Mouse (Mus musculus) CH12.LX (cell line): ENCODE results near the gene Pld5. TPM values are rescaled to one million over a fixed set of nuclear protein-coding genes. Genes with fewer than 3 reads are reported as not detected.

Experiments used
- DNase-seq: peaks from one replicate; pipeline ENCODE4 v3.0.0-alpha.2; 2013; ENCODE audit errors: extremely low read depth
- H3K27ac ChIP-seq: 2 replicates; pipeline ENCODE4 v1.5.1; 2012; ENCODE audit warnings: low read depth, mild to moderate bottlenecking, control low read depth, moderate library complexity; ENCODE audit not compliant: insufficient read depth
- H3K27me3 ChIP-seq: replicated peaks from 2 replicates; pipeline ENCODE3; 2012; ENCODE audit warnings: inconsistent platforms
- H3K36me3 ChIP-seq, 2 experiments: replicated peaks in 1 of 2; 2 replicates each; pipeline versions ENCODE3 to v1.6.1; 2012; ENCODE audit warnings: inconsistent platforms in 1 of 2, low read length in 1 of 2, mild to moderate bottlenecking in 1 of 2, mixed read lengths in 1 of 2, moderate library complexity in 1 of 2; ENCODE audit not compliant: control insufficient read depth in 1 of 2, insufficient read depth in 1 of 2
- H3K4me1 ChIP-seq, 2 experiments: 2 replicates each; pipeline ENCODE4 v1.6.1; 2012; ENCODE audit warnings: inconsistent platforms in 1 of 2, moderate library complexity in 1 of 2; ENCODE audit not compliant: insufficient read depth in 2 of 2, control insufficient read depth in 1 of 2
- H3K4me2 ChIP-seq: 2 replicates; pipeline ENCODE4 v1.6.1; 2012; ENCODE audit warnings: low read depth, mild to moderate bottlenecking, control low read depth; ENCODE audit not compliant: poor library complexity, insufficient read depth, severe bottlenecking
- H3K4me3 ChIP-seq, 3 experiments: fragments of 150-350 bp in 1 of 3; sonication (generic) in 1 of 3; replicated peaks in 1 of 3; 2 replicates each; pipeline versions ENCODE3 to v1.5.1; 2011 to 2012; ENCODE audit warnings: low read depth in 2 of 3, low read length in 2 of 3, mild to moderate bottlenecking in 2 of 3, moderate library complexity in 2 of 3, control low read depth in 1 of 3, improper control_type of control experiment in 1 of 3, inconsistent platforms in 1 of 3, mixed read lengths in 1 of 3; ENCODE audit not compliant: poor library complexity in 1 of 3
- H3K79me2 ChIP-seq: replicated peaks from 2 replicates; pipeline ENCODE4 v1.6.1; 2012; ENCODE audit warnings: mild to moderate bottlenecking, moderate library complexity; ENCODE audit not compliant: control insufficient read depth, poor library complexity, insufficient read depth, severe bottlenecking; ENCODE audit errors: extremely low read depth
- H3K9ac ChIP-seq: 2 replicates; pipeline ENCODE4 v1.6.1; 2012; ENCODE audit warnings: low read depth, mild to moderate bottlenecking, control low read depth, moderate library complexity; ENCODE audit not compliant: insufficient read depth
- H3K9me3 ChIP-seq: replicated peaks from 2 replicates; pipeline ENCODE3; 2012; ENCODE audit warnings: low read length, inconsistent platforms, mixed read lengths
- CTCF ChIP-seq, 2 experiments: IDR thresholded peaks in 1 of 2; conservative IDR thresholded peaks in 1 of 2; 2 replicates each; pipeline ENCODE4 v1.5.1; 2011 to 2012; ENCODE audit warnings: low read depth in 2 of 2, low read length in 2 of 2, improper control_type of control experiment in 1 of 2, inconsistent platforms in 1 of 2, mild to moderate bottlenecking in 1 of 2, moderate library complexity in 1 of 2
- E2F4 ChIP-seq: IDR thresholded peaks from 2 replicates; pipeline ENCODE4 v1.6.1; 2011; ENCODE audit warnings: low read depth, low read length, improper control_type of control experiment; ENCODE audit not compliant: insufficient replicate concordance
- ELF1 ChIP-seq: IDR thresholded peaks from 2 replicates; pipeline ENCODE4 v1.6.1; 2014; ENCODE audit warnings: low read depth, mild to moderate bottlenecking, inconsistent platforms, low read length, improper control_type of control experiment
- EP300 ChIP-seq: IDR thresholded peaks from 2 replicates; pipeline ENCODE4 v1.6.1; 2011; ENCODE audit warnings: low read length, improper control_type of control experiment
- GABPA ChIP-seq: IDR thresholded peaks from 2 replicates; pipeline ENCODE4 v1.6.1; 2012; ENCODE audit warnings: low read depth, low read length, improper control_type of control experiment, inconsistent platforms; ENCODE audit not compliant: insufficient replicate concordance
- HCFC1 ChIP-seq: IDR thresholded peaks from 2 replicates; pipeline ENCODE4 v1.6.1; 2012; ENCODE audit warnings: low read depth, mild to moderate bottlenecking, inconsistent platforms, low read length, improper control_type of control experiment
- IRF4 ChIP-seq: IDR thresholded peaks from 2 replicates; pipeline ENCODE4 v1.6.1; 2014; ENCODE audit warnings: low read depth, mild to moderate bottlenecking, inconsistent platforms, low read length, improper control_type of control experiment
- JUND ChIP-seq: conservative IDR thresholded peaks from 2 replicates; pipeline ENCODE4 v1.6.1; 2011; ENCODE audit warnings: low read depth, low read length, improper control_type of control experiment
- MAFK ChIP-seq: IDR thresholded peaks from 2 replicates; pipeline ENCODE4 v1.6.1; 2011; ENCODE audit warnings: low read length, improper control_type of control experiment; ENCODE audit not compliant: insufficient replicate concordance
- MAX ChIP-seq: IDR thresholded peaks from 2 replicates; pipeline ENCODE4 v1.6.1; 2011; ENCODE audit warnings: low read length, improper control_type of control experiment
- MEF2A ChIP-seq: IDR thresholded peaks from 2 replicates; pipeline ENCODE4 v1.6.1; 2014; ENCODE audit warnings: low read depth, mild to moderate bottlenecking, inconsistent platforms, low read length, improper control_type of control experiment, borderline replicate concordance
- MXI1 ChIP-seq: IDR thresholded peaks from 2 replicates; pipeline ENCODE4 v1.6.1; 2011; ENCODE audit warnings: mild to moderate bottlenecking, low read depth, low read length, improper control_type of control experiment
- PAX5 ChIP-seq: IDR thresholded peaks from 2 replicates; pipeline ENCODE4 v1.6.1; 2012; ENCODE audit warnings: low read length, inconsistent platforms, mixed read lengths
- POLR2A ChIP-seq: IDR thresholded peaks from 2 replicates; pipeline ENCODE4 v1.6.1; 2011; ENCODE audit warnings: low read depth, mild to moderate bottlenecking, improper control_type of control experiment, low read length
- RCOR1 ChIP-seq: conservative IDR thresholded peaks from 2 replicates; pipeline ENCODE4 v1.6.1; 2012; ENCODE audit warnings: low read depth, mild to moderate bottlenecking, inconsistent platforms, low read length, improper control_type of control experiment
- SIN3A ChIP-seq: IDR thresholded peaks from 2 replicates; pipeline ENCODE4 v1.6.1; 2012; ENCODE audit warnings: low read length, improper control_type of control experiment, inconsistent platforms
- SMC3 ChIP-seq: IDR thresholded peaks from 2 replicates; pipeline ENCODE4 v1.6.1; 2011; ENCODE audit warnings: low read depth, low read length, improper control_type of control experiment
- TCF12 ChIP-seq: IDR thresholded peaks from 2 replicates; pipeline ENCODE4 v1.6.1; 2014; ENCODE audit warnings: low read depth, mild to moderate bottlenecking, inconsistent platforms, low read length, improper control_type of control experiment
- UBTF ChIP-seq: IDR thresholded peaks from 2 replicates; pipeline ENCODE4 v1.6.1; 2012; ENCODE audit warnings: low read depth, mild to moderate bottlenecking, inconsistent platforms, low read length, improper control_type of control experiment, moderate library complexity
- USF2 ChIP-seq: conservative IDR thresholded peaks from 2 replicates; pipeline ENCODE4 v1.6.1; 2011; ENCODE audit warnings: low read depth, low read length, improper control_type of control experiment
- ZNF384 ChIP-seq: IDR thresholded peaks from 2 replicates; pipeline ENCODE4 v1.6.1; 2012; ENCODE audit warnings: low read depth, low read length, improper control_type of control experiment, inconsistent platforms
- dilution Hi-C: fragments of 300-500 bp; cut with MboI; formaldehyde crosslinking; loops from 2 replicates; pipeline ENCODE4 v1.14.3; 2020; ENCODE audit warnings: low sequenced_read_pairs; ENCODE audit not compliant: extremely low pct_unique_long_range_greater_than_20kb, extremely low pct_ligation_motif_present
- in situ Hi-C: fragments of 300-500 bp; cut with MboI; formaldehyde crosslinking; loops from 3 replicates; pipeline ENCODE4 v1.14.3; 2019; ENCODE audit warnings: low sequenced_read_pairs, low pct_ligation_motif_present, low pct_unique_long_range_greater_than_20kb, mixed read lengths
- polyA plus RNA-seq: library from polyadenylated mRNA; unstranded; fragments of >175 nt; gene quantifications from 2 replicates; pipeline ENCODE4 v1.2.1, GENCODE M21; 2012; ENCODE audit warnings: low read depth; ENCODE audit not compliant: insufficient read length
- total RNA-seq, 2 experiments: library from RNA; depleted of rRNA; stranded (reverse); fragments of 300-350 nt in 1 of 2; fragments of >200 nt in 1 of 2; gene quantifications; 2 replicates each; pipeline ENCODE4 v1.2.3; 2012 to 2014

Gene Pld5
- total and polyA plus RNA-seq, 3 experiments: not detected

DNA sequence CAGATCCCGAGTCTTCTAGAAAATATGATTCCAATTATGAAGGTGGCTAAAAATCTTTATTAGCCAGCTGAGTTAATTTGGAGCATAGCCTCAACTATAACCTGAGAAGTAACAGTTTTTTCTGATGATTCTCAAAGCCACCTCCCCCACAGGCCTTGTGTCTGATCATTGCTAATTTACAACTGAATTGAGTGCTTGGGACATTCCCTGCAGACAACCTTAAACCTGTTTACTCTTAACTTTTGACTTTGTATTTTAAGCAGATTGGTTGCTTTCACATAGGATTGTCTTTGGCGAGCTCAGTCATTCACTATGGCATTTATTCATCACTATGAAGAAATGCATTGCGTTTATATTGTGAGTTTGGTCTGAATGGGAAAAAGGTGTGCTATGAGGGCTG is 246.7 kb downstream of the Pld5 start:
- H3K27ac ChIP-seq: no peak overlapping the region
- in situ Hi-C loops (no loop called here), dilution Hi-C loops (no loop called here)
- no peak overlapping the region for H3K4me2 ChIP-seq
- H3K9ac ChIP-seq: no peak overlapping the region
- DNase-seq: no peak
- no peaks in the 10 kb centered on the region for H3K79me2 ChIP-seq
- H3K27me3 ChIP-seq: no peaks in the 10 kb centered on the region
- no peaks in the 10 kb centered on the region for H3K36me3 ChIP-seq
- H3K4me3 ChIP-seq: no peak overlapping the region
- H3K9me3 ChIP-seq: no peaks in the 10 kb centered on the region
- peaks cover 0 to 10% of the 10 kb centered on the region in 2 experiments; a peak in 1 of 4 replicates for H3K4me1 ChIP-seq
- no peak for TF ChIP-seq SIN3A
- TF ChIP-seq JUND: no peak
- no peak for TF ChIP-seq MAX
- TF ChIP-seq CTCF (conservative IDR thresholded peaks at IDR 0.05 in 1 of 2, IDR thresholded peaks at IDR 0.05 in 1 of 2; ENCODE audit: low read depth in 2 of 2, low read length in 2 of 2): no peak
- TF ChIP-seq TCF12: no peak
- no peak for TF ChIP-seq ZNF384
- TF ChIP-seq E2F4: no peak

GRCm38 (mm10) chr1:176024501-176024900 is 250.6 kb downstream of the Pld5 start:
- dilution Hi-C loops: no loop called here

GRCm38 (mm10) chr1:176018523-176018922 is 256.6 kb downstream of the Pld5 start:
- H3K4me2 ChIP-seq: no peak overlapping the region
- H3K36me3 ChIP-seq: no peaks in the 10 kb centered on the region
- no peaks in the 10 kb centered on the region for H3K79me2 ChIP-seq
- H3K27me3 ChIP-seq: no peaks in the 10 kb centered on the region
- in situ Hi-C loops: no loop called here
- H3K4me1 ChIP-seq: no peaks in the 10 kb centered on the region
- TF ChIP-seq UBTF: no peak
- no peak for TF ChIP-seq USF2
- no peak for TF ChIP-seq MXI1
- TF ChIP-seq HCFC1: no peak
- TF ChIP-seq IRF4: no peak
- H3K9me3 ChIP-seq: no peaks in the 10 kb centered on the region
- H3K9ac ChIP-seq: no peak overlapping the region
- dilution Hi-C loops: no loop called here
- no peak overlapping the region for H3K4me3 ChIP-seq
- DNase-seq: no peak
- H3K27ac ChIP-seq: no peak overlapping the region

More at GRCm38 (mm10) chr1:176024501-176024900, 250.6 kb downstream of the Pld5 start:
- H3K27ac ChIP-seq: no peak overlapping the region
- no peak for TF ChIP-seq MAFK
- no peak for TF ChIP-seq MAX
- TF ChIP-seq SMC3: no peak
- no peak for TF ChIP-seq POLR2A
- no peak for TF ChIP-seq ZNF384
- TF ChIP-seq PAX5: no peak
- TF ChIP-seq MEF2A: no peak
- TF ChIP-seq RCOR1: no peak
- TF ChIP-seq UBTF: no peak
- TF ChIP-seq EP300: no peak
- TF ChIP-seq ELF1: no peak
- no peak for TF ChIP-seq GABPA
- H3K9me3 ChIP-seq: no peaks in the 10 kb centered on the region
- peaks cover 0 to 10% of the 10 kb centered on the region in 2 experiments; a peak in 1 of 4 replicates for H3K4me1 ChIP-seq
- no peaks in the 10 kb centered on the region for H3K36me3 ChIP-seq
- H3K27me3 ChIP-seq: no peaks in the 10 kb centered on the region
- H3K9ac ChIP-seq: no peak overlapping the region
- in situ Hi-C loops: no loop called here
- H3K4me2 ChIP-seq: no peak overlapping the region
- no peaks in the 10 kb centered on the region for H3K79me2 ChIP-seq
- no peak overlapping the region for H3K4me3 ChIP-seq
- no peak for DNase-seq
